Mouse (Mus musculus) liver, postnatal 0 days (tissue): ENCODE data around the gene Bhlhb9. TPM values are rescaled to one million over a fixed set of nuclear protein-coding genes. Genes with fewer than 3 reads are reported as not detected.
"Not testable (repeated sequence)": the region's sequence is repeated elsewhere in the genome, so short reads cannot be mapped to it uniquely, and the experiment has no call there.

ENCODE experiments used
- ATAC-seq: fragments of 200-750 bp; cut with Nextera tagmentation; 2 replicates; pipeline ENCODE4 v1.8.0; 2017; ENCODE audit warnings: mild to moderate bottlenecking, moderate library complexity
- DNase-seq: peaks from one replicate; pipeline ENCODE4 v3.0.0-alpha.2; 2016
- H3K27ac ChIP-seq: fragments of 300-500 bp; sonication (generic); 2 replicates; pipeline ENCODE4 v1.5.1; 2014; ENCODE audit warnings: antibody characterized with exemption, moderate library complexity, mild to moderate bottlenecking, low read depth
- H3K27me3 ChIP-seq: fragments of 300-500 bp; sonication (generic); 2 replicates; pipeline ENCODE4 v1.6.1; 2014; ENCODE audit warnings: low read length, control low read depth, mixed read lengths; ENCODE audit not compliant: insufficient read depth
- H3K36me3 ChIP-seq: fragments of 300-500 bp; sonication (generic); replicated peaks from 2 replicates; pipeline ENCODE4 v1.6.1; 2014; ENCODE audit warnings: mild to moderate bottlenecking, control low read depth, low read length, moderate library complexity, mixed read lengths; ENCODE audit not compliant: insufficient read depth
- H3K4me1 ChIP-seq: fragments of 300-500 bp; sonication (generic); 2 replicates; pipeline ENCODE4 v1.6.1; 2014; ENCODE audit warnings: antibody characterized with exemption, mild to moderate bottlenecking, control low read depth; ENCODE audit not compliant: insufficient read depth
- H3K4me2 ChIP-seq: fragments of 300-500 bp; sonication (generic); 2 replicates; pipeline ENCODE4 v1.6.1; 2014; ENCODE audit warnings: low read depth, mild to moderate bottlenecking, low read length, moderate library complexity, mixed read lengths
- H3K4me3 ChIP-seq: fragments of 300-500 bp; sonication (generic); 2 replicates; pipeline ENCODE4 v1.5.1; 2014; ENCODE audit warnings: low read depth, low read length
- H3K9ac ChIP-seq: fragments of 300-500 bp; sonication (generic); replicated peaks from 2 replicates; pipeline ENCODE4 v1.6.1; 2014; ENCODE audit warnings: mild to moderate bottlenecking, moderate library complexity
- H3K9me3 ChIP-seq: fragments of 300-500 bp; sonication (generic); 2 replicates; pipeline ENCODE4 v1.6.1; 2016; ENCODE audit warnings: mild to moderate bottlenecking, control low read depth, low read length, mixed read lengths
- CTCF ChIP-seq: sonication (generic); IDR thresholded peaks from 2 replicates; pipeline ENCODE4 v1.5.1; 2016; ENCODE audit warnings: antibody characterized with exemption, low read depth
- EP300 ChIP-seq: IDR thresholded peaks from 2 replicates; pipeline ENCODE4 v1.6.1; 2016; ENCODE audit warnings: antibody characterized with exemption, low read depth, mild to moderate bottlenecking
- WGBS: fragments of 180-500 bp; shearing (Covaris S2); extraction: QIAGEN DNeasy Blood & Tissue Kit; methylation state at CpG from one replicate; pipeline ENCODE4 v1.1.7; 2014; ENCODE audit not compliant: insufficient replicate concordance; 5-methylcytosine and 5-hydroxymethylcytosine counted together
- polyA plus RNA-seq: library from polyadenylated mRNA; unstranded; fragments of >200 nt; fragmentation: Nextera tagmentation; extraction: Ambion mirVana; gene quantifications from 2 replicates; pipeline ENCODE4 v1.2.1, GENCODE M21; 2015

Bhlhb9 gene
- 18.8 and 19.3 TPM in 2 replicates for polyA plus RNA-seq

GRCm38 (mm10) chrX:135797212-135797644 is at the start of gene Bhlhb9:
Gene Bhlhb9 (plus strand): TSS chrX:135797594.
- not testable (repeated sequence) for H3K36me3 ChIP-seq, H3K4me1 ChIP-seq, H3K27ac ChIP-seq, H3K9me3 ChIP-seq, H3K27me3 ChIP-seq, H3K9ac ChIP-seq
- peak; percentile 22 for DNase-seq
- peak; percentile 38; the same call in 1 of the 2 replicates for ATAC-seq
- WGBS = 4% methylated on average over 3 of the region's 5 CpGs
- Histone ChIP-seq H3K4me2 (peak within 1 kb of the TSS; percentile 71), H3K4me3 (peak within 1 kb of the TSS; percentile 42)
- TF ChIP-seq CTCF = peak; percentile 66

GRCm38 (mm10) chrX:135752832-135753231 is 44.6 kb upstream of the Bhlhb9 start:
- no peak for ATAC-seq
- Histone ChIP-seq H3K4me2 (no peak overlapping the region), H3K27ac (no peak overlapping the region), H3K36me3 (no peaks in the 10 kb centered on the region; the same call in 1 of the 2 replicates), H3K9me3 (no peaks in the 10 kb centered on the region), H3K27me3 (no peaks in the 10 kb centered on the region), H3K9ac (no peak overlapping the region), H3K4me1 (no peaks in the 10 kb centered on the region), H3K4me3 (no peak overlapping the region)
- peak; percentile 73 for DNase-seq
- WGBS = 2% methylated on average over 2 of the region's 2 CpGs
- TF ChIP-seq EP300 = no peak
- TF ChIP-seq CTCF = peak; percentile 86

GRCm38 (mm10) chrX:135761707-135762106 is 35.7 kb upstream of the Bhlhb9 start:
- DNase-seq (peak; percentile 13), ATAC-seq (no peak)
- H3K4me3 ChIP-seq = no peak overlapping the region

GRCm38 (mm10) chrX:135768043-135768548 is 29.3 kb upstream of the Bhlhb9 start:
- 55% methylated on average over 3 of the region's 3 CpGs for WGBS
- ATAC-seq (no peak), DNase-seq (no peak)
- Histone ChIP-seq H3K27ac (no peak overlapping the region), H3K27me3 (no peaks in the 10 kb centered on the region), H3K4me1 (no peaks in the 10 kb centered on the region), H3K36me3 (no peaks in the 10 kb centered on the region), H3K9ac (no peak overlapping the region), H3K4me2 (no peak overlapping the region), H3K4me3 (no peak overlapping the region), H3K9me3 (no peaks in the 10 kb centered on the region)
- no peak for TF ChIP-seq EP300
- TF ChIP-seq CTCF = no peak

More at GRCm38 (mm10) chrX:135761707-135762106, 35.7 kb upstream of the Bhlhb9 start:
- Histone ChIP-seq H3K9me3 (no peaks in the 10 kb centered on the region), H3K36me3 (no peaks in the 10 kb centered on the region; the same call in 1 of the 2 replicates), H3K4me2 (no peak overlapping the region), H3K27me3 (no peaks in the 10 kb centered on the region), H3K4me1 (no peaks in the 10 kb centered on the region), H3K27ac (no peak overlapping the region), H3K9ac (no peak overlapping the region)
- TF ChIP-seq CTCF (peak; percentile 53), EP300 (no peak)

- H3K9ac ChIP-seq = no peak overlapping the region
- ATAC-seq = no peak
- TF ChIP-seq EP300 (no peak), CTCF (no peak)
Observed at GRCm38 (mm10) chrX:135768565-135768964, 28.8 kb upstream of the Bhlhb9 start.

GRCm38 (mm10) chrX:135791536-135791935 is 5.9 kb upstream of the Bhlhb9 start:
- Histone ChIP-seq H3K4me1 (no peaks in the 10 kb centered on the region), H3K9me3 (no peaks in the 10 kb centered on the region), H3K36me3 (no peaks in the 10 kb centered on the region), H3K4me2 (no peak overlapping the region), H3K27ac (no peak overlapping the region), H3K9ac (no peak overlapping the region), H3K4me3 (no peak overlapping the region), H3K27me3 (no peaks in the 10 kb centered on the region)
- DNase-seq (no peak), ATAC-seq (no peak)
- no peak for TF ChIP-seq CTCF
- no peak for TF ChIP-seq EP300

More at GRCm38 (mm10) chrX:135768565-135768964, 28.8 kb upstream of the Bhlhb9 start:
- no peak overlapping the region for H3K4me2 ChIP-seq
- H3K27me3 ChIP-seq = no peaks in the 10 kb centered on the region
- no peak for DNase-seq
- no peaks in the 10 kb centered on the region for H3K36me3 ChIP-seq
- H3K4me3 ChIP-seq = no peak overlapping the region
- H3K27ac ChIP-seq = no peak overlapping the region
- 53% methylated on average over 2 of the region's 2 CpGs for WGBS
- H3K4me1 ChIP-seq = no peaks in the 10 kb centered on the region
- H3K9me3 ChIP-seq = no peaks in the 10 kb centered on the region

DNA sequence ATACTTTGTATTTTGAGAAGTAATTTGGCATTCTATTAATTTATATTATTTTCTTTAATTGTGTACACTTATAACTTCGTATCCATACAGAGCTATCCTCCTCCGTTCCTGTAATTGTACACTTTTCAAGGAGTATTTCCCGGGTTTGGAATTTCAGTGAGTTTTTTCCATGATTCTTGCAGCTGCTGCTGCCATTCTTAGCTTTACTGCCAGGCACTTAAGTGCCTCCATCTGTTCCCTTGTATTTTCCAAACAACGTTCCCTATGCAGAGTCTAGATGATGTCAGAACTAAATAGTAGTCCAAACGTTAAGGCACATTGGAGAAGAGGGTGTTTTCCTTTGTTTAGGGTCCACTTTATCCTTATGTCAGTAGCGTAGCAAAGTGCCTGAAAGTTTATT is 5.1 kb upstream of the Bhlhb9 start:
- Histone ChIP-seq H3K4me1 (no peaks in the 10 kb centered on the region), H3K27ac (no peak overlapping the region), H3K4me3 (no peak overlapping the region), H3K4me2 (no peak overlapping the region), H3K36me3 (no peaks in the 10 kb centered on the region), H3K9ac (no peak overlapping the region), H3K9me3 (no peaks in the 10 kb centered on the region), H3K27me3 (no peaks in the 10 kb centered on the region)
- TF ChIP-seq EP300 (no peak), CTCF (no peak)
- ATAC-seq (no peak), DNase-seq (no peak)
- WGBS = 70% methylated on average over 6 of the region's 6 CpGs

DNA sequence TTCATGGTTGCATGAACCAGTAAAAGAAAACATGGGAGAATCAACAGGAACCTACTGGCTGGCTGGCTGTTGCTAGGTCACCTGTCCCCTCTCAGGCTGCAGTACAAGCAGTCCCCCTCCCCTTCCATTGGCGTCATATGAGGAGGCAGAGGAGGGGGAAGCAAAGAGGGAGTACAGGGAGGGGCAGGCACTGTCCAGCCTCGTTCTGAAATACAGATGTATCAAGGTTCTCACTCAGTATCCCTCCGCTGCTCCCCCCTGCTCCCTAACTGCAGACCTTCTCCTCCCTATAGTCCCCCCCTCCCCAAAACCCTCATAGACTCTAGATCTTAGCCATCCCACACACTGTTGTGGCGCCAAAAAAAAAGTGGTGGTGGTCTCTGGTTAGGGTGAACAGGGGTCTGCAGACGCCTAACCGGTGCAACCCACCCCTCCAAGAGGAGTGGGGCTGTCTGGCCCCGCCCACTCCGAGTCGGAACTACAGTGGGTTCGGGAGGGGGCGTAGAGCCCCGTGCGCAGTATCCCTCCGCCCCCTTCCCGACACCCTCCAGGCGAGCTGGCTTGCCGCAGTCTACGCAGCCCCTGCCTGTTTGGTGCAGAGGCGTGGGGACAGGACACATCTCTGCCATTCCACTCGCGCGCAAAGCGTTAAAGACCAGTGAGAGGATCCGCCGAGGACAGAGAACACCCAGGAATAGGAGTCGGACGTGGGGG is 1.6 kb upstream of the Bhlhb9 start:
- H3K27ac ChIP-seq, H3K27me3 ChIP-seq, H3K9ac ChIP-seq, H3K9me3 ChIP-seq, H3K4me1 ChIP-seq, H3K36me3 ChIP-seq: not testable (repeated sequence)
- Histone ChIP-seq H3K4me2 (peak overlapping the region; percentile 71), H3K4me3 (peak overlapping the region; percentile 42)
- peak; percentile 18 for DNase-seq
- 25% methylated on average over 23 of the region's 27 CpGs for WGBS
- ATAC-seq = peak; percentile 61
